Mouse (Mus musculus) neural tube, embryonic 10.5 days (tissue): ENCODE measurements at regions not wholly inside any gene's neighbourhood (a gene's known extent, or its start where the extent isn't known, plus 50 kb on each side); places are given as distances from the start of the nearest gene placed in this dataset.
A peak's percentile ranks its signal among the peaks of the same experiment; 100 is the strongest.

Source experiments
- DNase-seq: peaks from one replicate; pipeline ENCODE4 v3.0.0-alpha.2; 2017; ENCODE audit warnings: low spot score; ENCODE audit errors: extremely low spot score

- no peak for DNase-seq
Observed at GRCm38 (mm10) chr13:117334125-117334524, 113.2 kb upstream of the Gm17509 start.

DNA sequence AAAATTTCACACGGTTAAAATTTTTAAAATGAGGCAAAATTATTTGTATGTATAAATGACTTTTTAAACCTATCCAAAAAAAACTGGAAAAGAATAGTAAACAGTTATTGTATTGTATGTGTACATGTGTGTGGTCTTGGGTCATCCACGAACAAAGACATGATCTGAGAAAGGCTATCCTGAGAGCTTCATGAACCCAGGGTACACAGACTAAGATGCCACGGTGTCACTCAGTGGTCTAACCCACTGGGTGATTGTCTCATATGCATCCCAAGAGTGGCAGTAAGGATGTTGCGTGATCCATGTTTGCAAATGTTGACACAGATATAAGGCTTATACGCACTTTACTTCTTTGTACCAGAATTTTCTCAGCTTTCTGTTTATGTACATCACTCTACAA lies 113.7 kb upstream of the Gm17509 start:
- DNase-seq, result no peak

- DNase-seq, result no peak
Observed at GRCm38 (mm10) chr13:117381086-117381595, 160.3 kb upstream of the Gm17509 start.

DNA sequence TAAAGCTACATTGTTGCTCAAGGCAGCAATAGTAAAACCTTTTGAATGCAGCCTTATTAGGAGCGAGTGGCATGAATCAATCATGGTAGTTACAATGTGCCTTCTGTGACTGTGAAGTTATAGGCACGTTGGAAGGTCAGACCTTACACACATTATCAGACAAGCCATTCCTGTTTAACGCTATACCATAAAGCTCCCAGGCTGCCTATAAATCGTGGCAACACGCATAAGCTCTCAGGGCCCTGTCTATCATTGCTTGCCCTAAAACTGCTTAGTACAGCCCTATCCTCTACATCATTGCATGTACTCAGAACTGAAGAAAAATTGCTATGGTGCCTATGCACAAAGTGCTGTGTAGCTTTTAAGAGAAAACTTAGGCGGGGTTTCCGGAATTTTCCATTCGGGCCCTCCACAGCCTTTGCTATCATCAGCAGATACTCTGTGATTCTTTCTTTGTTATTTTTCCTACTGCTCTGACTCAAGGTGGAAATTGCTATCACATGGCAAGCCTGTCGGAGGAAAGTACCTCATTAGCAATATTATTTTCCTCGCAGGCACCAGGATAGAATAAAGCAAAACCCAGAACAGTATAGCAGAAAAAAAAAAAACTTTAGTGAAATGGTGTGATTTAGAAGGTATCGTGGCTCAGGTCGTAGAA lies 162.7 kb upstream of the Gm17509 start:
- no peak for DNase-seq

- no peak for DNase-seq
Observed at GRCm38 (mm10) chr13:117390287-117390686, 169.4 kb upstream of the Gm17509 start.

DNA sequence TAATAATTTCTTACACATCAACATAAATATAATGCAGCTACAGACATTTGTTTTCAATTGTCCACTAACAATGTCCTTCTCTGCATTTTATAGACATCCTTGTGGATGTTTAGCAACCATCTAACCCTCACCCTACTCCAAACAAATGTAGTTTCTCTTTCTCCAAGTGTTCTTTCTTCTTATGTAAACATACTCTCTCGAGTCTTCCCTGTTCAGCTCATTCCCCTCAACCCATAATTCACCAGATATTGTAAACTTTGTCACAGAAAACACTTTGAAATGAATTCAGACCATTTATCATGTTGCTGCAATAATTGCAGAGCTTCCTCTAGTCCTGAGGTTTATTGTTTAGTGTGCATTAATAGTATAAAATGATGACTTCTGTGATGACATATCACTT lies 172.6 kb upstream of the Gm17509 start:
- DNase-seq, result no peak

DNA sequence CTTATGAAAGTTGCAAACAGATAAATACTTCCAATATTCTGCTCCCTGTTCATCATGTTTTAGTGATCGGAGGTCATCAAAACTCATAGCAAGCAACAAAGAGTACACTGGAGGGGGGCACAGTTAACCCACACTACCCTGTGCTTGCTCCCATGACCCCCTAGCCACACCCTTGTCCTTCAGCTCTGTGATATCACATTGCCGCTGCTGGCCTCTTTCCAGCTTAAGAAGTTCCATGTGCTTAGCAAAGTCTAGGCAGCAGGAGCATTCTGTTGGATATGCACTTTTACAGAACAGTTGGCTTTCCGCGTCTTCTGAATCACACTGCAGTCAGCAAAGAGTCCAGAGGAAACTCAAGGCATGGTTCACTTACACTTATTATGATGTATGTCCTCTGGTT lies 180.4 kb upstream of the Gm17509 start:
- no peak for DNase-seq

GRCm38 (mm10) chr13:117409940-117410339 lies 189.1 kb upstream of the Gm17509 start:
- DNase-seq, result no peak

DNA sequence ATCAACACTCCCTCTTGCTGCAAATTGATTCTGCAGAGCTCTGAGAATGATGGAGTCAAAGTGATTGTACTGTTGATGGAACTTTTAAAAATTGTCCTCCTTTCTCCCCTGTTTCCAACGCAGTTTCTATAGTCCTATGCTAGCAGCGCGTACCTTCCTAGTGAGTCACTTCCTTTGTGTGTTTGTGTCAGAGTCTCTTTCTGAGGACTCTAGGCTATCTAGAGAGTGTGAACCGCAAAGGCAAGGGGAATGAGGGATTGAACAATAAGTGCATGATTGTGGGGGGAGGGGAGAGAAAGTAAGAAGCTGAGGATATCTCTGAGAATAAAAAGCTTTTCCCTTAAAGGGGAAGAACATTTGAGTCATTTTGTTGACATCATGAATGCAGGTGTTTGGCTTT lies 188.5 kb upstream of the Hcn1 start:
- DNase-seq, result no peak

- no peak for DNase-seq
Observed at GRCm38 (mm10) chr13:117423558-117423957, 178.6 kb upstream of the Hcn1 start.

- DNase-seq, result no peak
Observed at GRCm38 (mm10) chr13:117425015-117425414, 177.1 kb upstream of the Hcn1 start.

DNA sequence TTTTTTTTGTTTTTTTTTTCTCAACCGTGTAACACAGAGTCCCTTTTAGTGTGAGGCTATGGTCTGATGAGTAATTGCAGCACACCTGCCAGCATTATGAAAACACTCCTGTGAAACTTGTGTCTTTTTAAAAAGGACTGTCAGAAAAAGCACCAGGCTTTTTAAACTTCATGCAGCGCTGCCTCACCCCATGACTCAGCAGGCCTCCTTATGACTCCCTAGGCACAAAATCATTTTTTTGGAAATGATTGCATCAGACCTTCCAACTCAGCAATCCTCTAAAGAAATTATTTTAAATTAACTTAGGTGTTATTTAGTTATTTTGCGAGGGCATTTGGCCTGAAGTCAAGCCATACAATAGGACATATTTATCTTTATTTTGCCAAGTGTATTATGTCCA lies 134.7 kb upstream of the Hcn1 start:
- no peak for DNase-seq

DNA sequence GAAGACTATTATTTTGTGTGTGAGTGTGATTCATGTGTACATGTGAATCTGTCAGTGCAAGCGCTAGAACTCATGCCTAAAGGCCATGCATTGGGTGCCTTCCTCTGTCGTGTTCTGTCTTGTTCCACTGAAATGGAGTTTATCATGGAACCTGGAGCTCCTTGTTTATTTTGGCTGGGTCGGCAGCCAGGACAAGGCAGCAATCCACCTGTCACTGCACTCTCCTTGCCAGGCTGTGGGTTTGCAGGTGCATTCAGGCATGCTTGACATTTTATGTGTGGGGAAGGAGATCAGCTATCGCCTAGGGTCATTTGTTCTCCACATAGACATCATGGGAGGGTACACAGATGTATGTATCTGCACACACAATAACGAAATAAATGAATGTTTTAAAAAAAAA lies 129.4 kb upstream of the Hcn1 start:
- DNase-seq, result no peak

DNA sequence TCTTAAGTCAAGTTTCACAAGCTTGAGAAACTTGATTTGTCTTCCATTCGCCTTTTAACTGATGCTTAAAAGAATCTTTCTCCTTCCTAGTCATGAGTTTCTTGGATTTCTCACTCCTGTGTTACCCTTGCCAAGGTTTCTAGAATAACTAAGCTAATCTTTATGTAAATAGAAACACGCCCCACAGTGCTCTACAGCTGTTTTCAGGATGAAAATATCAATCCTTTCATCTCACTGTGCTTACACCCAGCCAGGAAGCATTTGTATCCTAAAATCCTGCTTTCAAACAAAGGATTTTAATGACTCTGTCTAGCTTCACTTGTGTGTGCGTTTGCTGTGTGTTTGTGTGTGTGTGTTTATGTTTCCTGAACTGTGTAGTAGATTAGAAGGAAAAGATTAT lies 119.5 kb upstream of the Hcn1 start:
- no peak for DNase-seq

- no peak for DNase-seq
Observed at GRCm38 (mm10) chr13:117508746-117509145, 93.4 kb upstream of the Hcn1 start.

DNA sequence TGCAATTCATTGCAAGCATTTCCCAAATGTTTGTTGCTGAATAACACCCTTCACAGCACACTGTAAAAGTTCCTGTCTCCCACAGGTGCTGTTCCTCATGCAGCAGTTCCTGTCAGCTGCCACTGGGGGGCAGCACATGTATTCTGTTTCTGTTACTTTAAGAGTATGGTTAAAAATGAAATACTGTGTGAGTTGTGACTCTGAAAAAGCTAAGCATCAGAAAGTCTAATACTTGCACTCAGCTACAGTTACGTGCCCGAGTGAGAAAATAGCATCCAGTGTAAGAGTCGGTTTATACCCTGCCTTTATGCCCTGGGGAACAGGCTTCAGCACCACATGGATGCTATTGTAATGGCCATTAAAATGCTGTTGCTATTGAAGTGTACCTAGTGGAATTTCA lies 52.0 kb upstream of the Hcn1 start:
- peak; percentile 28 for DNase-seq
